Mouse (Mus musculus): ENCODE measurements at regions not wholly inside any gene's neighbourhood (a gene's known extent, or its start where the extent isn't known, plus 50 kb on each side); places are given as distances from the start of the nearest gene placed in this dataset.

DNA sequence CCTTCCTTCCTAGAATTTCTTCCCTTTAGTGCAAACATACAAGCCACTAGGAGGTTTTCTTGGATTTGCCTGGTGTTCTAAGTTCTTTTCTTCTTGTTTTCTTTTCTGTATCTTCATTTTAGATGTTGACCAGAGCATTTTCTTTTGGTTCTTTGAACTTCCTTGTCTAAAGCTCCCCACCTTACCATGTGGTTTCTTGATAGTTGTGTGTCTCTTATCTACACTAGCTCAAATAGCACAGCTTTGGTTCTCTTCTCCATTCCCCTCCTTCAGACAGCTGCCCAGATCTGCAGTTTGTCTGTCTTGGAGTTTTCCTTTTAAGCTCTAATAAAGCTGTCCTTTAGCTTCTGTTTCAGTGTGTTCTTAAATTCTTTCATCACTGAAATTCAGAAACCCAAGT is 123.0 kb upstream of the Xrcc4 start:
- H3K4me1 ChIP-seq (ENCODE audit: control insufficient read depth, insufficient read depth, low read length): no peaks in the 10 kb centered on the region
- no peaks in the 10 kb centered on the region for H3K27me3 ChIP-seq (replicated peaks; ENCODE audit: control insufficient read depth, insufficient read depth, low read length)
- no peak for DNase-seq
- no peak overlapping the region for H3K27ac ChIP-seq (ENCODE audit: insufficient read depth, low read depth, low read length)
- H3K4me3 ChIP-seq (ENCODE audit: insufficient read depth, low read depth, low read length): no peak overlapping the region
- no peaks in the 10 kb centered on the region for H3K36me3 ChIP-seq (ENCODE audit: control insufficient read depth, insufficient read depth, low read length)
- no peak for TF ChIP-seq CTCF (conservative IDR thresholded peaks at IDR 0.05; ENCODE audit: insufficient read depth, insufficient read length, low read depth, low read length)
- no peak for TF ChIP-seq POLR2A (IDR thresholded peaks at IDR 0.05; ENCODE audit: low read depth, low read length)

DNA sequence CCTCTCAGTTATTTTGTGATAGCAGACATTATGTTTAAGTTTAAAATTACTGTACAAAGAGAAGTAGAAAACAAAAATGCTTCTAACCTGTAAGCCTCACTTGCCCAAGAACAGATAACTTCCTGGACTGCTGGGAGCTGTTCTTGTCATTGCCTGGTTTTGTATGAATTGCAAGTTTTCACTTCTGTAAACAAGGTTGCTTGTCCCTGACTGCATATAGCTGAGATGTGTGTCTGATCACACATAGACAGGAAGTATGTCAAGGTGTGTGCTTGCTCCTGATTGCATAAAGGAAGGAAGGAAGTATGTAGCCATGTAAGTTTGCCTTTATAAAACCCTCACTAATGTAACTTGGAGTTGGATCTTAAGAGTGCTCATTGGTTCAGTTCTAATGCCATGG is 118.5 kb upstream of the Xrcc4 start:
- Histone ChIP-seq H3K27me3 (replicated peaks; ENCODE audit: control insufficient read depth, insufficient read depth, low read length) (no peaks in the 10 kb centered on the region), H3K4me3 (ENCODE audit: insufficient read depth, low read depth, low read length) (no peak overlapping the region), H3K27ac (ENCODE audit: insufficient read depth, low read depth, low read length) (no peak overlapping the region), H3K36me3 (ENCODE audit: control insufficient read depth, insufficient read depth, low read length) (no peaks in the 10 kb centered on the region), H3K4me1 (ENCODE audit: control insufficient read depth, insufficient read depth, low read length) (no peaks in the 10 kb centered on the region)
- no peak for TF ChIP-seq POLR2A (IDR thresholded peaks at IDR 0.05; ENCODE audit: low read depth, low read length)
- no peak for TF ChIP-seq CTCF (conservative IDR thresholded peaks at IDR 0.05; ENCODE audit: insufficient read depth, insufficient read length, low read depth, low read length)
- no peak for DNase-seq
